In genomic region chr9:48740732-48741255, GRCm38 (mm10) we compare ENCODE assay signal across 9 mouse cellular contexts.
DNase-seq lines count a peak whose midpoint lies in the region; ATAC-seq and TF ChIP-seq lines count a peak whose summit lies in the region.
"Had no signal": no experiment of that assay in that cellular context is flagged by ENCODE, and none has a peak within 500 bp of the region (broad histone marks: within the 10 kb centered on the region; RNA-seq: fewer than 3 reads in every experiment).

No protein-coding gene starts in this region.

- no peak for TF ChIP-seq EP300 in heart, adult 2 months (IDR thresholded peaks at IDR 0.05; ENCODE audit: insufficient read depth, low read depth, low read length)

- peaks cover 53% of the 10 kb centered on the region for H3K4me1 ChIP-seq in heart, adult 2 months (ENCODE audit: control insufficient read depth, insufficient read depth, low read length)
- H3K4me1 ChIP-seq in liver, adult 2 months (ENCODE audit: control insufficient read depth, insufficient read depth, low read length), result peaks cover 38% of the 10 kb centered on the region
- H3K4me1 ChIP-seq in liver, embryonic 12.5 days, result peaks cover 21% of the 10 kb centered on the region
- peaks cover 25% of the 10 kb centered on the region for H3K4me1 ChIP-seq in forebrain, postnatal 0 days (ENCODE audit: insufficient read depth)
- H3K4me1 ChIP-seq in neural tube, embryonic 15.5 days, result peaks cover 60% of the 10 kb centered on the region

- no peak for ATAC-seq in liver, embryonic 12.5 days
- no peak for ATAC-seq in forebrain, postnatal 0 days
- ATAC-seq in neural tube, embryonic 15.5 days (ENCODE audit: low FRiP score), result no peak

- H3K36me3 ChIP-seq in heart, adult 2 months (ENCODE audit: control insufficient read depth, insufficient read depth, low read length), result peaks cover 41% of the 10 kb centered on the region
- peaks cover 8% of the 10 kb centered on the region; the same call in 1 of the 2 replicates for H3K36me3 ChIP-seq in liver, adult 2 months (ENCODE audit: control insufficient read depth, insufficient read depth, low read length)
- no peaks in the 10 kb centered on the region for H3K36me3 ChIP-seq in liver, embryonic 12.5 days
- H3K36me3 ChIP-seq in forebrain, postnatal 0 days (ENCODE audit: insufficient read depth), result no peaks in the 10 kb centered on the region
- no peaks in the 10 kb centered on the region for H3K36me3 ChIP-seq in neural tube, embryonic 15.5 days

- H3K79me2 ChIP-seq in heart, adult 2 months (replicated peaks; ENCODE audit: control insufficient read depth, insufficient read depth, low read length), result no peaks in the 10 kb centered on the region
- H3K79me2 ChIP-seq in liver, adult 2 months (ENCODE audit: control insufficient read depth, insufficient read depth, low read length), result peaks cover 20% of the 10 kb centered on the region; the same call in 1 of the 2 replicates

- no peak overlapping the region for H3K4me3 ChIP-seq in heart, adult 2 months
- H3K4me3 ChIP-seq in liver, adult 2 months (ENCODE audit: insufficient read depth, low read depth, low read length), result no peak overlapping the region
- no peak overlapping the region for H3K4me3 ChIP-seq in liver, embryonic 12.5 days
- H3K4me3 ChIP-seq in forebrain, postnatal 0 days (ENCODE audit: low read depth, low read length), result no peak overlapping the region
- no peak overlapping the region for H3K4me3 ChIP-seq in neural tube, embryonic 15.5 days (replicated peaks)
- H3K4me3 ChIP-seq: myocyte had no signal

- intact Hi-C loops in heart, adult 2 months (cut with DNase I), result loop anchor here (1.0 kb wide), 2 partner anchors 33 to 96 kb away; partner anchors contain the start of gene Zbtb16
- intact Hi-C loops in heart, postnatal 14 days (cut with DNase I), result loop anchor here (1.0 to 5.0 kb wide), 3 partner anchors 47 to 120 kb away; partner anchors contain the start of gene Zbtb16
- intact Hi-C loops in left cerebral cortex, postnatal 4 days (cut with DNase I), result no loop called here

- TF ChIP-seq POLR2A in heart, adult 2 months (IDR thresholded peaks at IDR 0.05; ENCODE audit: insufficient read depth, low read depth, low read length), result no peak
- no peak for TF ChIP-seq POLR2A in liver, adult 2 months (IDR thresholded peaks at IDR 0.05; ENCODE audit: extremely low read depth, insufficient read depth, low read length)

- H3K4me2 ChIP-seq in liver, embryonic 12.5 days, result no peak overlapping the region
- H3K4me2 ChIP-seq in forebrain, postnatal 0 days (ENCODE audit: low read depth), result peak overlapping the region; percentile 8; the same call in 1 of the 2 replicates
- 0 out of 2 replicates have a peak overlapping the region, but pooled peaks have one; percentile 33 for H3K4me2 ChIP-seq in neural tube, embryonic 15.5 days

- no peak for TF ChIP-seq CTCF in heart, adult 2 months (IDR thresholded peaks at IDR 0.05)
- no peak for TF ChIP-seq CTCF in liver, adult 2 months (IDR thresholded peaks at IDR 0.05; ENCODE audit: low read depth, low read length)
- no peak for TF ChIP-seq CTCF in forebrain, postnatal 0 days (IDR thresholded peaks at IDR 0.05; ENCODE audit: low read depth)

- H3K27ac ChIP-seq in heart, adult 2 months, result peak overlapping the region; percentile 94
- H3K27ac ChIP-seq in liver, adult 2 months (replicated peaks; ENCODE audit: insufficient read depth, low read depth, low read length), result peak overlapping the region; percentile 97
- no peak overlapping the region for H3K27ac ChIP-seq in liver, embryonic 12.5 days
- peak overlapping the region; percentile 64; the same call in 1 of the 2 replicates for H3K27ac ChIP-seq in forebrain, postnatal 0 days (ENCODE audit: low read depth, low read length)
- H3K27ac ChIP-seq in neural tube, embryonic 15.5 days (replicated peaks), result peak overlapping the region; percentile 78; the same call in 1 of the 2 replicates

- no peaks in the 10 kb centered on the region for H3K27me3 ChIP-seq in heart, adult 2 months (ENCODE audit: control insufficient read depth, insufficient read depth, low read length)
- H3K27me3 ChIP-seq in liver, adult 2 months (ENCODE audit: control insufficient read depth, insufficient read depth, low read length), result no peaks in the 10 kb centered on the region
- H3K27me3 ChIP-seq in liver, embryonic 12.5 days (replicated peaks), result peaks cover 9% of the 10 kb centered on the region; the same call in 1 of the 2 replicates
- no peaks in the 10 kb centered on the region for H3K27me3 ChIP-seq in forebrain, postnatal 0 days (ENCODE audit: insufficient read depth, low read length)
- no peaks in the 10 kb centered on the region for H3K27me3 ChIP-seq in neural tube, embryonic 15.5 days (replicated peaks)

- DNase-seq in heart, adult 2 months, result no peak
- DNase-seq in heart, postnatal 14 days, result no peak
- peak; percentile 58 for DNase-seq in liver, adult 2 months (ENCODE audit: extremely low read depth, low read depth, low spot score)
- DNase-seq in forebrain, postnatal 0 days, result no peak
- no peak for DNase-seq in layer of hippocampus, postnatal 14 days (ENCODE audit: low spot score in 2 of 2)
- DNase-seq in left cerebral cortex, postnatal 4 days, result no peak

- 0 out of 2 replicates have a peak overlapping the region, but pooled peaks have one; percentile 21 for H3K9ac ChIP-seq in heart, adult 2 months (ENCODE audit: low read depth, low read length)
- peak overlapping the region; percentile 3; the same call in 1 of the 2 replicates for H3K9ac ChIP-seq in liver, adult 2 months (ENCODE audit: low read depth, low read length)
- H3K9ac ChIP-seq in liver, embryonic 12.5 days, result no peak overlapping the region
- no peak overlapping the region for H3K9ac ChIP-seq in forebrain, postnatal 0 days
- no peak overlapping the region for H3K9ac ChIP-seq in neural tube, embryonic 15.5 days (replicated peaks)

- H3K9me3 ChIP-seq in liver, embryonic 12.5 days (replicated peaks), result no peaks in the 10 kb centered on the region
- H3K9me3 ChIP-seq in forebrain, postnatal 0 days (ENCODE audit: low read length), result no peaks in the 10 kb centered on the region
- H3K9me3 ChIP-seq in neural tube, embryonic 15.5 days (replicated peaks), result no peaks in the 10 kb centered on the region

- WGBS in heart, adult 2 months, result 36% methylated on average over 4 of the region's 4 CpGs
- WGBS in liver, adult 2 months, result 34% methylated on average over 4 of the region's 4 CpGs
- 35% methylated on average over 4 of the region's 4 CpGs for WGBS in liver, embryonic 12.5 days (ENCODE audit: insufficient replicate concordance)
- 78% methylated on average over 4 of the region's 4 CpGs for WGBS in forebrain, postnatal 0 days
- 79% methylated on average over 4 of the region's 4 CpGs for WGBS in neural tube, embryonic 15.5 days

Comparison
In these comparisons a context has a peak if more than half of its experiments do, and no peak if none do; other contexts are left out.
1. H3K9ac ChIP-seq: peak in heart, adult 2 months (single experiment) and liver, adult 2 months (single experiment); none in liver, embryonic 12.5 days (single experiment), forebrain, postnatal 0 days (single experiment) and neural tube, embryonic 15.5 days (single experiment).